ENCODE assay signal across 12 mouse cellular contexts in genomic region chr3:94478591-94479169, GRCm38 (mm10). TPM values are rescaled to one million over a fixed set of nuclear protein-coding genes. Genes with fewer than 3 reads are reported as not detected.
DNase-seq lines count a peak whose midpoint lies in the region; ATAC-seq and TF ChIP-seq lines count a peak whose summit lies in the region.
"Had no signal": no experiment of that assay in that cellular context is flagged by ENCODE, and none has a peak within 500 bp of the region (broad histone marks: within the 10 kb centered on the region; RNA-seq: fewer than 3 reads in every experiment).

No protein-coding gene starts in this region.

- peak overlapping the region; percentile 92 for H3K27ac ChIP-seq in hindbrain, embryonic 10.5 days
- peak overlapping the region; percentile 95 for H3K27ac ChIP-seq in midbrain, embryonic 13.5 days
- no peak overlapping the region for H3K27ac ChIP-seq in kidney, embryonic 14.5 days (ENCODE audit: low read depth, low read length)
- H3K27ac ChIP-seq in gastrocnemius, adult 2 months = no peak overlapping the region

- H3K27me3 ChIP-seq in hindbrain, embryonic 10.5 days (ENCODE audit: insufficient read depth, poor library complexity, severe bottlenecking) = peaks cover 30% of the 10 kb centered on the region
- H3K27me3 ChIP-seq in midbrain, embryonic 13.5 days = no peaks in the 10 kb centered on the region
- peaks cover 21% of the 10 kb centered on the region for H3K27me3 ChIP-seq in kidney, embryonic 14.5 days (ENCODE audit: control insufficient read depth, insufficient read depth, low read length)

- H3K36me3 ChIP-seq in hindbrain, embryonic 10.5 days = 0 out of 2 replicates have a peak, but pooled peaks cover 5% of the 10 kb centered on the region
- H3K36me3 ChIP-seq in midbrain, embryonic 13.5 days = peaks cover 26% of the 10 kb centered on the region
- H3K36me3 ChIP-seq in kidney, embryonic 14.5 days (ENCODE audit: control insufficient read depth, insufficient read depth, low read length) = no peaks in the 10 kb centered on the region

- no peak for TF ChIP-seq CTCF in gastrocnemius, adult 2 months (IDR thresholded peaks at IDR 0.05)

- ATAC-seq in midbrain, embryonic 13.5 days = peak; percentile 37
- no peak for ATAC-seq in kidney, embryonic 14.5 days (ENCODE audit: low FRiP score, low TSS enrichment)

- WGBS in hindbrain, embryonic 10.5 days = 7% methylated on average over 9 of the region's 9 CpGs
- 3% methylated on average over 9 of the region's 9 CpGs for WGBS in midbrain, embryonic 13.5 days
- 10% methylated on average over 9 of the region's 9 CpGs for WGBS in kidney, embryonic 14.5 days

- peaks cover 84% of the 10 kb centered on the region for H3K4me1 ChIP-seq in hindbrain, embryonic 10.5 days (replicated peaks)
- H3K4me1 ChIP-seq in midbrain, embryonic 13.5 days (replicated peaks) = peaks cover 74% of the 10 kb centered on the region
- H3K4me1 ChIP-seq in kidney, embryonic 14.5 days (ENCODE audit: control insufficient read depth, insufficient read depth, low read length) = 0 out of 2 replicates have a peak, but pooled peaks cover 3% of the 10 kb centered on the region

- H3K4me3 ChIP-seq in hindbrain, embryonic 10.5 days = peak overlapping the region; percentile 59
- peak overlapping the region; percentile 79 for H3K4me3 ChIP-seq in midbrain, embryonic 13.5 days (replicated peaks)
- H3K4me3 ChIP-seq in kidney, embryonic 14.5 days (ENCODE audit: low read length) = no peak overlapping the region
- H3K4me3 ChIP-seq in gastrocnemius, adult 2 months = no peak overlapping the region

- peak overlapping the region; percentile 97 for H3K9ac ChIP-seq in midbrain, embryonic 13.5 days (replicated peaks)
- no peak overlapping the region for H3K9ac ChIP-seq in kidney, embryonic 14.5 days (ENCODE audit: low read depth, low read length)
- H3K9ac ChIP-seq: lung, embryonic 14.5 days had no signal

- DNase-seq in embryo, embryonic 10.5 days (ENCODE audit: low spot score) = peak; percentile 26
- no peak for DNase-seq in embryo, embryonic 9.5 days (ENCODE audit: extremely low spot score)
- DNase-seq in cerebellum, postnatal 10 days = peak; percentile 69 to 73
- peak; percentile 55 for DNase-seq in hindbrain, embryonic 10.5 days (ENCODE audit: low spot score)
- DNase-seq in adrenal gland, adult 2 months = no peak
- no peak for DNase-seq in gastrocnemius, adult 2 months

- H3K4me2 ChIP-seq in midbrain, embryonic 13.5 days (replicated peaks) = peak overlapping the region; percentile 98
- H3K4me2 ChIP-seq in kidney, embryonic 14.5 days (replicated peaks; ENCODE audit: low read depth, low read length) = no peak overlapping the region
- H3K4me2 ChIP-seq: lung, embryonic 14.5 days had no signal

- intact Hi-C loops in gastrocnemius, adult 2 months (cut with DNase I) = no loop called here

- H3K9me3 ChIP-seq in hindbrain, embryonic 10.5 days = no peaks in the 10 kb centered on the region
- H3K9me3 ChIP-seq in midbrain, embryonic 13.5 days = no peaks in the 10 kb centered on the region
- H3K9me3 ChIP-seq in kidney, embryonic 14.5 days (ENCODE audit: control insufficient read depth, low read length) = no peaks in the 10 kb centered on the region

RNA-seq across cellular contexts. Expression of gene Celf3, which starts 0.6 kb away (rescaled TPM):
- polyA plus RNA-seq in hindbrain, embryonic 10.5 days (2016; fragmentation: Nextera tagmentation; extraction: Ambion mirVana) = 69.3 and 136 TPM in 2 replicates
- 396 and 399 TPM in 2 replicates for polyA plus RNA-seq in midbrain, embryonic 13.5 days (2015; fragmentation: Nextera tagmentation; extraction: Ambion mirVana)
- total RNA-seq in adrenal gland, adult 2 months (2021) = 10 to 100 TPM; 17.6 to 27.7 TPM
- polyA plus RNA-seq in adrenal gland, adult 2 months (2012; rRNA removed) = 62.2 and 77.6 TPM in 2 replicates
- polyA plus RNA-seq in kidney, embryonic 14.5 days (2014; fragmentation: Nextera tagmentation; extraction: Ambion mirVana) = 0.34 and 0.53 TPM in 2 replicates
- total RNA-seq in gastrocnemius, adult 2 months (2021) = not detected
- total RNA-seq: hematopoietic stem cell, adult 5-6 weeks had no signal

RNA-seq across cellular contexts. Expression of gene Riiad1, which starts 1.5 kb away (rescaled TPM):
- 6.5 and 19.3 TPM in 2 replicates for polyA plus RNA-seq in hindbrain, embryonic 10.5 days (2016; fragmentation: Nextera tagmentation; extraction: Ambion mirVana)
- 24.3 and 26.1 TPM in 2 replicates for polyA plus RNA-seq in midbrain, embryonic 13.5 days (2015; fragmentation: Nextera tagmentation; extraction: Ambion mirVana)
- total RNA-seq in adrenal gland, adult 2 months (2021) = 1 to 10 TPM; 2.8 to 3.5 TPM
- polyA plus RNA-seq in adrenal gland, adult 2 months (2012; rRNA removed) = not detected in 2 replicates
- 0.91 and 1.7 TPM in 2 replicates for polyA plus RNA-seq in kidney, embryonic 14.5 days (2014; fragmentation: Nextera tagmentation; extraction: Ambion mirVana)
- total RNA-seq in gastrocnemius, adult 2 months (2021) = 10 to 100 TPM; 11.2 to 11.4 TPM
- total RNA-seq: hematopoietic stem cell, adult 5-6 weeks; neutrophil, adult 5-6 weeks had no signal

RNA-seq across cellular contexts. Expression of gene Oaz3, which starts 35.0 kb away (rescaled TPM):
- 0.26 and 0.98 TPM in 2 replicates for polyA plus RNA-seq in hindbrain, embryonic 10.5 days (2016; fragmentation: Nextera tagmentation; extraction: Ambion mirVana)
- polyA plus RNA-seq in midbrain, embryonic 13.5 days (2015; fragmentation: Nextera tagmentation; extraction: Ambion mirVana) = 0.89 and 1.2 TPM in 2 replicates
- total RNA-seq in adrenal gland, adult 2 months (2021) = under 1 TPM in 1 of 2 experiments, not detected in 1; 0.24 TPM
- polyA plus RNA-seq in adrenal gland, adult 2 months (2012; rRNA removed) = 0.15 TPM in 1 of 2 replicates, not detected in the other
- polyA plus RNA-seq in kidney, embryonic 14.5 days (2014; fragmentation: Nextera tagmentation; extraction: Ambion mirVana) = 0.28 and 0.40 TPM in 2 replicates
- not detected for total RNA-seq in gastrocnemius, adult 2 months (2021)
- total RNA-seq: hematopoietic stem cell, adult 5-6 weeks; layer of hippocampus, postnatal 36 days; neutrophil, adult 5-6 weeks had no signal

RNA-seq across cellular contexts. Expression of gene Mrpl9, which starts 35.6 kb away (rescaled TPM):
- 71.3 and 73.4 TPM in 2 replicates for polyA plus RNA-seq in hindbrain, embryonic 10.5 days (2016; fragmentation: Nextera tagmentation; extraction: Ambion mirVana)
- polyA plus RNA-seq in midbrain, embryonic 13.5 days (2015; fragmentation: Nextera tagmentation; extraction: Ambion mirVana) = 61.3 and 63.2 TPM in 2 replicates
- total RNA-seq in adrenal gland, adult 2 months (2021) = 10 to 100 TPM; 46.4 to 84.5 TPM
- polyA plus RNA-seq in adrenal gland, adult 2 months (2012; rRNA removed) = 16.4 and 18.0 TPM in 2 replicates
- polyA plus RNA-seq in kidney, embryonic 14.5 days (2014; fragmentation: Nextera tagmentation; extraction: Ambion mirVana) = 71.3 and 73.7 TPM in 2 replicates
- 10 to 100 TPM; 29.5 to 37.2 TPM for total RNA-seq in gastrocnemius, adult 2 months (2021)

Comparison
In these comparisons a context has a peak if more than half of its experiments do, and no peak if none do; other contexts are left out.
1. DNase-seq: peak in embryo, embryonic 10.5 days (single experiment), cerebellum, postnatal 10 days (2 of 2) and hindbrain, embryonic 10.5 days (single experiment); none in embryo, embryonic 9.5 days (single experiment), adrenal gland, adult 2 months (single experiment) and gastrocnemius, adult 2 months (single experiment).
2. H3K27ac ChIP-seq: peak in hindbrain, embryonic 10.5 days (single experiment) and midbrain, embryonic 13.5 days (single experiment); none in kidney, embryonic 14.5 days (single experiment) and gastrocnemius, adult 2 months (single experiment).
3. H3K4me3 ChIP-seq: peak in hindbrain, embryonic 10.5 days (single experiment) and midbrain, embryonic 13.5 days (single experiment); none in kidney, embryonic 14.5 days (single experiment) and gastrocnemius, adult 2 months (single experiment).
4. RNA of gene Celf3, which starts 0.6 kb away (polyA plus RNA-seq): 396 to 399 TPM in midbrain, embryonic 13.5 days, 69.3 to 136 TPM in hindbrain, embryonic 10.5 days and 62.2 to 77.6 TPM in adrenal gland, adult 2 months; 0.34 to 0.53 TPM in kidney, embryonic 14.5 days; every median in the first group is over 10 times any median in the second.